Mouse (Mus musculus) c-Kit-positive CD71-positive TER-119-negative erythroid progenitor cells, embryonic 14.5 days (primary cell): Measurements from ENCODE around the gene Sfxn5.

Experiments used
- DNase-seq: peaks from one replicate; pipeline ENCODE4 v3.0.0-alpha.2; 2013; ENCODE audit warnings: low read depth

Sfxn5 gene

DNA sequence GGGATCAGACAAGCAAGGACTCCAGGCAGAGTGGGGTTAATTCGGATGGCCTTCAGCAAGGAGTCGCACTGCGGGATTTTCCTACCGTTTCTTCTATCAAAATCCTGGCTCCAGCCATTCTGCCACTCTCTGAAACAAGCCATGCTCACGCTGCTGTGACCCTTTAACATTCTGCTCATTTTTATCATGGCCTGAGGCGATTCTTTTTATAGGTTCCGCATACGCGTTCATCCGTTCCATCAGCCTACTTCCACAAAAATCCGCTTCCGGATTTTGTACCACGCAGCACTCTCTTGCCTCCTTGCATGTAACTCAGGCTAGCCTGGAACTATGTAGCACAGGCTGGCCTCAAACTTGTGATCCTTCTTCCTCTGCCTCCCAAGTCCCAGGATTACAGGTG lies 510 bp upstream of the Sfxn5 start:
- no peak for DNase-seq

- no peak for DNase-seq
Observed at GRCm38 (mm10) chr6:85332351-85332999, 747 bp downstream of the Sfxn5 start.

GRCm38 (mm10) chr6:85331736-85332135 lies 1.5 kb downstream of the Sfxn5 start:
- no peak for DNase-seq

DNA sequence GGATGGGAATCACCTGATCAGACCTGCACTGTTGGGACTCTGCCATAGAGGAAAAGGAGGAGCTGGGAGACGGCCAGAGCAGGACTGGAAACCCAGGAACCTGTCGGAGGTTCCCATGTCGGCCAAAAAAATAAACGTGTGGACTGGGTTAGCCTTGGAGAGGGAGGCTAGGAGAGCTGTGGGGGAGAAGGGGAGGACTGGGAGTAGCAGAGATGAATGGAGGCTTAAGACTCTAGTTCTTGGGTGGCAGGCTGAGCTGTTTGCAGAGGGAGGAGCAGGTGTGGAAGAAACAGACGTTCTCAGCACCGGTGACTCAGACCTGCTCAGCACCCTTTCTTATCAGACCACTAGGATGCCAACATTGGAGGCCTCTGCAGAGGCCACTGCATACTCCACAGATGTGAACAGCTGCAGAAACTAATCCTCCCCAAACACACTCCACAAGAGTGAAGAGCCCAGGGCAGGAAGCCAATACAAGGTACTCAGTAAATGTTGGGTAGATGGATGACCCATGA lies 1.9 kb downstream of the Sfxn5 start:
- DNase-seq, result no peak

DNA sequence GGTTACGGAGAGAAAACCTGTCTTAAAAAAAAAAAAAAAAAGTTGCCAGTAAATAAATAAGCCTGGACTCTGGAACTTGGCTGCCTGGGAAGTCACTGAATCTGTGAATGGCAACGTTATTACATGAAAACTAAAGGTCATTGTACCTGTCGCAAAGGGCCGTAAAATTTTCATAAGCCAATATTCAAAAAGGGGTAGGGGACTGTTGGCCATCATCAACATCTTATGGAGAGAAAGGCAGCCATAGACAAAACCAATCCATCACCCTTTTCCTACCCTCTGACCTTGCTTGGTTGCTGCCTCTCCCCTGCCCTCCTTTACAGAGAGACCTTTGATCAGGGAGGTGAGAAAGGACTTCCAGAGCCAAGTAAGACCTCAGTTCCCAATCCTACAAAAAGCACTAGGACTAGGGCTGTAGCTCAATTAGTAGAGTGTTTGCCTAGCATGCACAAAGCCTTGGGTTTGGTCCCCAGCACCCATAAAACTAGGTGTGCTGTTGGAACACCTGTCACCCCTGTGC lies 3.5 kb downstream of the Sfxn5 start:
- DNase-seq, result no peak

GRCm38 (mm10) chr6:85326564-85326963 lies 6.7 kb downstream of the Sfxn5 start:
- no peak for DNase-seq

- no peak for DNase-seq
Observed at GRCm38 (mm10) chr6:85325109-85325508, 8.1 kb downstream of the Sfxn5 start.

GRCm38 (mm10) chr6:85320445-85320866 lies 12.8 kb downstream of the Sfxn5 start:
- no peak for DNase-seq

- no peak for DNase-seq
Observed at GRCm38 (mm10) chr6:85316211-85316610, 17.0 kb downstream of the Sfxn5 start.

- DNase-seq, result no peak
Observed at GRCm38 (mm10) chr6:85314064-85314798, 19.0 kb downstream of the Sfxn5 start.

DNA sequence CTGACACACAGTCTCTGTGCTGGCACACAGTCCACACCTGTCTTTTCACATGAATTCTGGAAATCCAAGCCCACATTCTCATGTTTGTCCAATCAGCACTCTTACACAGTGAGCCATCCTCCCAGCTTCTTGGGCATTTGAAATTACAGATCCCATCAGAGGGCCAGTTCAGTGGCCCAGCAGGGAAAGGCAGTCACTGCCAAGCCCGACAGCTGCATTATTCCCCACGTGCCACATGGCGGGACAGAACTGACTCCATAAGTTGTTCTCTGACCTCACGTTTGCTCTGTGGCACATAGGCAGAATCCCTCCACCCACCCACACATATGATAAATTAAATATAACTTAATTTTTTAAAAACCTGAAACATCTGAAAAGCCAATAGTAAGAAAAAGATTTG lies 25.3 kb downstream of the Sfxn5 start:
- DNase-seq, result no peak

- no peak for DNase-seq
Observed at GRCm38 (mm10) chr6:85306375-85306774, 26.8 kb downstream of the Sfxn5 start.

GRCm38 (mm10) chr6:85305826-85306225 lies 27.4 kb downstream of the Sfxn5 start:
- DNase-seq, result no peak

- DNase-seq, result no peak
Observed at GRCm38 (mm10) chr6:85304966-85305365, 28.3 kb downstream of the Sfxn5 start.

DNA sequence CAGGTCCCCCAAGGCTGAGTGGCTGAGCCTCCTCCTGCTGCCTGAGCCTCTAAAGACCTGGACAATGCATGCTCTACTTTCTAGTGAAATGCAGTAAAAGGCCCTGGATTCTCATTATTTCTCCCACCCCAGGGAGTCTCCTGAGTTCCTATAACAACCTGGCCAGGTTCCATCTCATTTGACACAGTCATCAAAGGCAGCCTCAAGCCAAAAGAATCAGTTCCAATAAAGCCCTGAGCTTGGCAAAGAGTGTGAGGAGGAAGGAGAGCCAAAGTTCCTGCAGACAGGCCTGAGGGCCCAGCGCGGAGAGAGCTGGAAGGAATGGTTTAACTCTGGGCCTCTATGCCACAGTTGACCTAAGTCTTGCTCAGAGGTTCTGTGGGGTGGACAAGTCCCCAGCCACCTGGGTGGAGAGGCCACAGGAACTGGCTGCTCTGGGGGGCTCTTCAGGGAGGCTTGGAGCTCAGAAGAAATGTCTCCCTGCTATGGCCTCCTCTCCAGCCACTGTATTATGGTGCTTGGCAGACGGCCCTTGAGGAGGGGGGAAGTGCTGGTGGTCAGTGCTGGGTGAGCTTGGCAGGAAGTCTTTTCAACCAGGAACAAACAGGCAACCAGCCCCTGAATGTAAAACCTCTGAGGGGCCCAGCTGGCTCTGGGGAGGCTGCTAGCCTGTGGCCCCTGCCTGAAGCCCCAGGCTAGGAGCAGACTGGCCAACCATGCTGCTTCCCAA lies 30.7 kb downstream of the Sfxn5 start:
- DNase-seq, result no peak

GRCm38 (mm10) chr6:85295384-85296167 lies 37.6 kb downstream of the Sfxn5 start:
- DNase-seq, result no peak

DNA sequence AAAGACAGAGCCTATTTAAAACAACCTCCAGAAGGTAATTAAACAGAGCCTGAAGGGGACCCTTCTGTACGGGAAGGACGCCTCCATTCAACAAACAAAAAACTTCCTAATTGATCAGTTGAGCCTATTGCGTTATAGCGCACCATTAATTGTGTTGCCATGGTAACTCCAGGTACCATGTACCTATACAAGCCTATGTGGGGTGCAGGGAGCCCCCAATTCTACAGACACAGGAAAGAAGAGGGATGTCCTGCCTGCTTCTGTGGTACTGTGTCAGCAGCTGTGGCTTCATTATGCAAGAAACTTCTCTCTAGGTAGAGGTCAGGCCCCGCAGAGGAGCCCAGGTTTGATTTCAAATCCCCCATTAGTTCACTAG lies 39.2 kb downstream of the Sfxn5 start:
- no peak for DNase-seq

DNA sequence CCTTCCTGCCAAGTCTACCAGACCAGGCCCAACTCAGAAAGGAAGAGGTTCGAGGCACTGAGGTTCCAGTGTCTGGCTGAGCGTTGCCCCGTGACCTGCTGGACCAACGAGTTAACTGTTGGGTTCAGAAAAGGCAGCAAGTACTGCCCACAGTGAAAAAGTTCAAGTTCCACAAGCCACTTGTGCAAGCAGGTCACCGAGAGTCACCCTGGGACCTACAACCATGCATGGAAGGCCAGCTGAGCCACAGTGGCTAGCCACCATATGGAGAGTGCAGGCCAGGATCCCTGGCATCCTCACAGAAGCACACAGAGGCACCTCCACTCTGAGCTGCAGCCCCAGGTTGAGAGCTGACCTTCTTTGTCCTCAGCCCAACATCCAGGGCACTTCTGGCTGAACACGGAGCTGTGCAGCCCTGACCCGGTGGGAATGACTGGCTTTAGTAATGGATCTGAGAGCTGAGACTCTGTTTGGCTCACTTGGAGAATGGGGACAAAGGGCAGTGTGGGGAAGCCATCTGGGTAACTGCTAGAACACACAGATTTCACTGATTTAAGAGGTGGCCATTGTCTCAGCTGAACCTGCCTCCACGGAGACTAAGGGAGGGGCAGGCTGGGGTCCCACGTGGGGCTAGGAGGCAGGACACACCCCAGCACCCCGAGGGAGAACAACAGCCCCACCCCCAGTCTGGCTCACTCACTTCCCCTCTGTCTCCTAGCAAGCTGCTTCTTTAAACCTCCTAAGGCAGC lies 39.8 kb downstream of the Sfxn5 start:
- DNase-seq, result no peak

DNA sequence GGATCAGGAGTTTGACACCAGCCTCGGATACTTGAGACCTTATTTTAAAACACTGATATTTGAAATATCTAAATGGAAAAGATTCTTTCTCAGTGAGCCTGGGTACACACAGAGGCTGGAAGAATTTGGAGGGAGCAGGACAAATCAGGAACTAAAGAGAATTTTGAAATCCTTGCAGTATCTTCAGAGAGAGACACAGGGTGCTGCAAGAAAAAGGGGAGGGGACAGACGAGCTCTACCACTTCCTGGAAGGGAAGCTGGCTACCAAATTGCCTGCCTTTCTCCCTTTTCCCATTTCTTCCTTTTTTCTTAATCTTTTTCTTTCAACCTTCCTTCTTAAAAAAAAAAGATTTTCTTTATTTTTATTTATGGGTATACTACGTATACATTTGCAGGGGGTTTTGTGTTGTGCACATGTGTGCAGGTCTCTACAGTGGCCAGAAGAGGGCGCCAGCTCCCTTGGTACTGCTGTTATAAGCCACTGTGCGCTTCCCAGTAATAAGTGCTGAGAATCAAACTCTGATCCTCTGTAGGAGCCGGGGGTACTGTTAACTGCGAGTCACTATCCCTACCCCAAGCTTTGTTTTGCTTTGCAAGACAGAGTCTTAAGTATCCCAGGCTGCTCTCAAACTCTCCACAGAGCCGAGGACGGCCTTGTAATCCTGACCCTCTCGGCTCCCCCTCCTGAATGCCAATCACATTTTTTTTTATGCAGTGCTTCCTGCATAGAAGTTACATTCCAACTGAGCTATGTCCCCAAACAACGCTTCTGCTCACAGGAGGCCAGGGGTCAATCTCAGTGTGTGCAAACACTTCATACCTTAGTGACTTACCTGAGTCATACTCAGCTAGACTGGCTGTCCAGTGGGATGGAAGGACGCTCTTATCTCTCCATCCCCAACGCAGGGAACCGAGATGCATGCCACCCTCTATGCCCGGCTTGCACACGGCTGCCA lies 42.1 kb downstream of the Sfxn5 start:
- DNase-seq, result no peak
